Mouse (Mus musculus) heart, adult 2 months (tissue): ENCODE results near the gene Lypd4.

Experiments
- CTCF ChIP-seq: fragments of 200-600 bp; IDR thresholded peaks from 2 replicates; pipeline ENCODE4 v1.8.1; 2022; ENCODE audit warnings: antibody characterized with exemption, mild to moderate bottlenecking, moderate library complexity
- EP300 ChIP-seq: fragments of 200-500 bp; IDR thresholded peaks from 2 replicates; pipeline ENCODE4 v1.6.1; 2011; ENCODE audit warnings: low read depth, low read length, control low read depth; ENCODE audit not compliant: insufficient read depth
- POLR2A ChIP-seq: fragments of 200-500 bp; IDR thresholded peaks from 2 replicates; pipeline ENCODE4 v1.6.1; 2011; ENCODE audit warnings: mild to moderate bottlenecking, low read depth, low read length, control low read depth; ENCODE audit not compliant: insufficient read depth

- TF ChIP-seq POLR2A (no peak), CTCF (no peak), EP300 (no peak)
These were observed 24.6 kb downstream of the Lypd4 start for GRCm38 (mm10) chr7:24845181-24845580.
